Mouse (Mus musculus): Measurements from ENCODE around the gene Smyd1. TPM values are rescaled to one million over a fixed set of nuclear protein-coding genes. Genes with fewer than 3 reads are reported as not detected.

Gene Smyd1
- polyA plus RNA-seq, 1 experiment from 2014 or later, result 0.18 TPM

- Histone ChIP-seq H3K4me3 (replicated peaks; ENCODE audit: low read depth, low read length) (no peak overlapping the region), H3K27ac (replicated peaks; ENCODE audit: low read depth, low read length) (no peak overlapping the region), H3K4me2 (ENCODE audit: low read length) (no peak overlapping the region), H3K36me3 (ENCODE audit: control insufficient read depth, insufficient read depth, low read length) (no peaks in the 10 kb centered on the region), H3K27me3 (ENCODE audit: control insufficient read depth, insufficient read depth, low read length) (no peaks in the 10 kb centered on the region), H3K9me3 (ENCODE audit: control insufficient read depth, low read length) (no peaks in the 10 kb centered on the region), H3K4me1 (ENCODE audit: control insufficient read depth, insufficient read depth, low read length) (no peaks in the 10 kb centered on the region), H3K9ac (replicated peaks; ENCODE audit: low read length) (no peak overlapping the region)
- WGBS, result 85% methylated on average over 13 of the region's 13 CpGs
- ATAC-seq (ENCODE audit: low FRiP score, low TSS enrichment), result no peak
- no peak for DNase-seq
Observed at GRCm38 (mm10) chr6:71197636-71198535, 124.1 kb downstream of the Smyd1 start.

GRCm38 (mm10) chr6:71196107-71196506, 125.9 kb downstream of the Smyd1 start:
- Histone ChIP-seq H3K4me3 (replicated peaks; ENCODE audit: low read depth, low read length) (no peak overlapping the region), H3K36me3 (ENCODE audit: control insufficient read depth, insufficient read depth, low read length) (no peaks in the 10 kb centered on the region), H3K4me1 (ENCODE audit: control insufficient read depth, insufficient read depth, low read length) (no peaks in the 10 kb centered on the region), H3K4me2 (ENCODE audit: low read length) (no peak overlapping the region), H3K27me3 (ENCODE audit: control insufficient read depth, insufficient read depth, low read length) (no peaks in the 10 kb centered on the region), H3K9ac (replicated peaks; ENCODE audit: low read length) (no peak overlapping the region), H3K27ac (replicated peaks; ENCODE audit: low read depth, low read length) (no peak overlapping the region), H3K9me3 (ENCODE audit: control insufficient read depth, low read length) (no peaks in the 10 kb centered on the region)
- DNase-seq (no peak), ATAC-seq (ENCODE audit: low FRiP score, low TSS enrichment) (no peak)

DNA sequence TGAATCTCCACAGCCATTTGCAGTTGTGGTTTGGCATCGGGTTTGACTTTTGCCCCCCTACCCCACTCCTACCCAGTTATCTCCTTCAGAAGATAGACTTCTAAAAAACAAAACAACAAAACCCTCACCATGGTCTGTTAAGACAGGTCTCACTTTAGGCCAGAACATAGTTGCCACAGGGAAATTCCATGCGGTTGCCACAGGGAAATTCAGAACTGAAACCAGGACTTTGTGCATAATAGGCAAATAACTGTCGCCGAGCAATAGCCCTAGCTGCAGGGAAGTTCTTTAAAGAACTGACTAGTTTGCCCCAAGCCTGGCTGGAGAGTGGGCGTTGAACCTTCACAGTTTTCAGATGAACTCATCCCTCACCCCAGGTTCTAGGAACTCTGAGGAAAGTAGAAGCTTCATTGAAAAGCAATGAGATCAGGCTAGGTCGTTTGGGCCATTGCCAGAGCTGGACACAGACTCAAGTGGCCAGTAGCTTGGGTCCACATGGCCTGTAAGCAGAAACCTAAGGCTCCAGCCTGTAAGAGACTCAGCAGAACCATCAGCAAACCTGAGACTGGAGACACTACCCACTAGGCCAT, 128.8 kb downstream of the Smyd1 start:
- WGBS, result 81% methylated on average over 6 of the region's 6 CpGs
- H3K4me3 ChIP-seq (replicated peaks; ENCODE audit: low read depth, low read length), result no peak overlapping the region
- no peak overlapping the region for H3K9ac ChIP-seq (replicated peaks; ENCODE audit: low read length)
- no peaks in the 10 kb centered on the region for H3K9me3 ChIP-seq (ENCODE audit: control insufficient read depth, low read length)
- no peaks in the 10 kb centered on the region for H3K4me1 ChIP-seq (ENCODE audit: control insufficient read depth, insufficient read depth, low read length)
- no peak for ATAC-seq (ENCODE audit: low FRiP score, low TSS enrichment)
- H3K36me3 ChIP-seq (ENCODE audit: control insufficient read depth, insufficient read depth, low read length), result no peaks in the 10 kb centered on the region
- H3K4me2 ChIP-seq (ENCODE audit: low read length), result no peak overlapping the region
- H3K27me3 ChIP-seq (ENCODE audit: control insufficient read depth, insufficient read depth, low read length), result no peaks in the 10 kb centered on the region
- H3K27ac ChIP-seq (replicated peaks; ENCODE audit: low read depth, low read length), result no peak overlapping the region
- DNase-seq, result no peak

GRCm38 (mm10) chr6:71190501-71190900, 131.5 kb downstream of the Smyd1 start:
- H3K27ac ChIP-seq (replicated peaks; ENCODE audit: low read depth, low read length), result no peak overlapping the region
- H3K9ac ChIP-seq (replicated peaks; ENCODE audit: low read length), result no peak overlapping the region
- no peak overlapping the region for H3K4me2 ChIP-seq (ENCODE audit: low read length)
- H3K4me1 ChIP-seq (ENCODE audit: control insufficient read depth, insufficient read depth, low read length), result no peaks in the 10 kb centered on the region
- 94% methylated on average over 2 of the region's 2 CpGs for WGBS
- DNase-seq (no peak), ATAC-seq (ENCODE audit: low FRiP score, low TSS enrichment) (no peak)
- H3K27me3 ChIP-seq (ENCODE audit: control insufficient read depth, insufficient read depth, low read length), result no peaks in the 10 kb centered on the region
- no peaks in the 10 kb centered on the region for H3K36me3 ChIP-seq (ENCODE audit: control insufficient read depth, insufficient read depth, low read length)
- H3K4me3 ChIP-seq (replicated peaks; ENCODE audit: low read depth, low read length), result no peak overlapping the region
- H3K9me3 ChIP-seq (ENCODE audit: control insufficient read depth, low read length), result no peaks in the 10 kb centered on the region

DNA sequence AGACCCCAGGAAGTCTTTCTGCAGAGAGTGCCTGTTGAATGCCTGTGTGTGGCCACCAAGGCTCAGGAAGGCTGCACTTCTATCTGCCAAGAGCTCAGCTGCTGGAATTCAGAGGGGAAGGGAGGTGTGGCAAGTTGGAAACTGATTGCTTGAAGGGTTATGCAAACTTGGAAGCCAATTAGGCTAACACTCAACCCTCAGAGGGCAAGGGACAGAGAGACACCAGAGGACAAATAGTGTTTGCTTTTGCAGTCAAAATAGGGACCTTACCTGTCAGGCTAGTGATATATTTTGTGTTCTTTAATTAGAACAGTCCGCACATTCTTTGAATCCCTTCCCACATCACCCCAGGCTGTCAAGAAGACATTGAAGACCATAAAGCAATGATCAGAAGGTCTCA, 132.5 kb downstream of the Smyd1 start:
- no peaks in the 10 kb centered on the region for H3K4me1 ChIP-seq (ENCODE audit: control insufficient read depth, insufficient read depth, low read length)
- DNase-seq, result no peak
- no peaks in the 10 kb centered on the region for H3K9me3 ChIP-seq (ENCODE audit: control insufficient read depth, low read length)
- ATAC-seq (ENCODE audit: low FRiP score, low TSS enrichment), result no peak
- no peak overlapping the region for H3K9ac ChIP-seq (replicated peaks; ENCODE audit: low read length)
- H3K4me3 ChIP-seq (replicated peaks; ENCODE audit: low read depth, low read length), result no peak overlapping the region
- WGBS, result 81% methylated on average over 1 of the region's 1 CpGs
- H3K27me3 ChIP-seq (ENCODE audit: control insufficient read depth, insufficient read depth, low read length), result no peaks in the 10 kb centered on the region
- no peak overlapping the region for H3K27ac ChIP-seq (replicated peaks; ENCODE audit: low read depth, low read length)
- H3K36me3 ChIP-seq (ENCODE audit: control insufficient read depth, insufficient read depth, low read length), result no peaks in the 10 kb centered on the region
- H3K4me2 ChIP-seq (ENCODE audit: low read length), result no peak overlapping the region

GRCm38 (mm10) chr6:71184941-71185604, 137.0 kb downstream of the Smyd1 start:
- no peak overlapping the region for H3K9ac ChIP-seq (replicated peaks; ENCODE audit: low read length)
- WGBS, result 86% methylated on average over 7 of the region's 7 CpGs
- no peak overlapping the region for H3K4me3 ChIP-seq (replicated peaks; ENCODE audit: low read depth, low read length)
- no peaks in the 10 kb centered on the region for H3K36me3 ChIP-seq (ENCODE audit: control insufficient read depth, insufficient read depth, low read length)
- H3K4me2 ChIP-seq (ENCODE audit: low read length), result no peak overlapping the region
- no peak overlapping the region for H3K27ac ChIP-seq (replicated peaks; ENCODE audit: low read depth, low read length)
- H3K4me1 ChIP-seq (ENCODE audit: control insufficient read depth, insufficient read depth, low read length), result no peaks in the 10 kb centered on the region
- no peaks in the 10 kb centered on the region for H3K27me3 ChIP-seq (ENCODE audit: control insufficient read depth, insufficient read depth, low read length)
- ATAC-seq (ENCODE audit: low FRiP score, low TSS enrichment) (no peak), DNase-seq (no peak)
- no peaks in the 10 kb centered on the region for H3K9me3 ChIP-seq (ENCODE audit: control insufficient read depth, low read length)

DNA sequence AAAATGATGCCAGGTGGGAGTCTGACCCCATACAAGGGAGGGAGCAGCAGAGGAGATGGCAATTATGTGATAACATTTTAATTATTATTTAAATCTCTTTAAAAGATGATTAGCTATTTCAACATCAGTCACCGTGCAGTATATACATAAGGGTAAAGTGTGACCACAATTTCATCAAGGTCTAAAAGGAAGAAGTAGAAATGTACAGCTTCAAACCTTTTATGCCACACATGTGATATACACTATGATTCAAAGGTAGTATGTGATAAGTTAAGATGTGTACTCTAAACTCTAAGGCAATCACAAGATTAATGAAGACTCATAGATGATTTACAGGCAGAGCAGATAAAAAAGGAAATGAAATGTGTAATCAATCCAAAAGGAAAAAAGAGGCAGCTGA, 141.4 kb downstream of the Smyd1 start:
- no peaks in the 10 kb centered on the region for H3K27me3 ChIP-seq (ENCODE audit: control insufficient read depth, insufficient read depth, low read length)
- WGBS, result 93% methylated on average over 1 of the region's 1 CpGs
- no peak overlapping the region for H3K27ac ChIP-seq (replicated peaks; ENCODE audit: low read depth, low read length)
- H3K4me1 ChIP-seq (ENCODE audit: control insufficient read depth, insufficient read depth, low read length), result no peaks in the 10 kb centered on the region
- ATAC-seq (ENCODE audit: low FRiP score, low TSS enrichment), result no peak
- no peaks in the 10 kb centered on the region for H3K36me3 ChIP-seq (ENCODE audit: control insufficient read depth, insufficient read depth, low read length)
- no peak overlapping the region for H3K9ac ChIP-seq (replicated peaks; ENCODE audit: low read length)
- no peak for DNase-seq
- H3K9me3 ChIP-seq (ENCODE audit: control insufficient read depth, low read length), result no peaks in the 10 kb centered on the region
- H3K4me2 ChIP-seq (ENCODE audit: low read length), result no peak overlapping the region
- no peak overlapping the region for H3K4me3 ChIP-seq (replicated peaks; ENCODE audit: low read depth, low read length)

GRCm38 (mm10) chr6:71172812-71173580, 149.0 kb downstream of the Smyd1 start:
- no peak for DNase-seq
- no peak for ATAC-seq (ENCODE audit: low FRiP score, low TSS enrichment)
- H3K36me3 ChIP-seq (ENCODE audit: control insufficient read depth, insufficient read depth, low read length), result no peaks in the 10 kb centered on the region
- 91% methylated on average over 10 of the region's 10 CpGs for WGBS
- H3K9ac ChIP-seq (replicated peaks; ENCODE audit: low read length), result no peak overlapping the region
- no peaks in the 10 kb centered on the region for H3K9me3 ChIP-seq (ENCODE audit: control insufficient read depth, low read length)
- no peaks in the 10 kb centered on the region for H3K4me1 ChIP-seq (ENCODE audit: control insufficient read depth, insufficient read depth, low read length)
- H3K27ac ChIP-seq (replicated peaks; ENCODE audit: low read depth, low read length), result no peak overlapping the region
- no peak overlapping the region for H3K4me2 ChIP-seq (ENCODE audit: low read length)
- no peaks in the 10 kb centered on the region for H3K27me3 ChIP-seq (ENCODE audit: control insufficient read depth, insufficient read depth, low read length)
- H3K4me3 ChIP-seq (replicated peaks; ENCODE audit: low read depth, low read length), result no peak overlapping the region

Measured in midbrain, embryonic 14.5 days (tissue).